Mouse (Mus musculus) skeletal muscle tissue, adult 2 months (tissue): ENCODE data around the gene Cwc15.
A peak's percentile ranks its signal among the peaks of the same experiment; 100 is the strongest.
"Not testable (repeated sequence)": the region's sequence is repeated elsewhere in the genome, so short reads cannot be mapped to it uniquely, and the experiment has no call there.

Experiments
- DNase-seq: peaks from one replicate; pipeline ENCODE4 v3.0.0-alpha.2; 2012; ENCODE audit warnings: low read depth, low spot score

Cwc15 gene

GRCm38 (mm10) chr9:14500023-14500915 lies at the start of gene Cwc15, which contains the start of gene Kdm4d:
TSS of gene Cwc15 (plus strand) at chr9:14500617.
TSS of gene Kdm4d (minus strand) at chr9:14500482.
- DNase-seq = peak; percentile 98

GRCm38 (mm10) chr9:14451120-14451519 lies 49.3 kb upstream of the Cwc15 start:
- not testable (repeated sequence) for DNase-seq

GRCm38 (mm10) chr9:14456320-14456719 lies 44.1 kb upstream of the Cwc15 start:
- no peak for DNase-seq

GRCm38 (mm10) chr9:14462536-14462935 lies 37.9 kb upstream of the Cwc15 start:
- DNase-seq = not testable (repeated sequence)

- not testable (repeated sequence) for DNase-seq
These were observed 36.7 kb upstream of the Cwc15 start for GRCm38 (mm10) chr9:14463668-14464067.

- DNase-seq = no peak
These were observed 1.3 kb upstream of the Cwc15 start for GRCm38 (mm10) chr9:14498896-14499705.

GRCm38 (mm10) chr9:14500916-14501424 lies 553 bp downstream of the Cwc15 start:
- DNase-seq = no peak

GRCm38 (mm10) chr9:14512633-14513445 lies 12.4 kb downstream of the Cwc15 start:
- peak; percentile 24 for DNase-seq

GRCm38 (mm10) chr9:14517296-14517695 lies 16.9 kb downstream of the Cwc15 start:
- no peak for DNase-seq

- DNase-seq = no peak
These were observed 17.7 kb downstream of the Cwc15 start for GRCm38 (mm10) chr9:14518105-14518504.

GRCm38 (mm10) chr9:14520971-14521670 lies 20.7 kb downstream of the Cwc15 start:
- DNase-seq = no peak

- DNase-seq = no peak
These were observed 21.3 kb downstream of the Cwc15 start for GRCm38 (mm10) chr9:14521695-14522094.

GRCm38 (mm10) chr9:14523408-14524043 lies 23.1 kb downstream of the Cwc15 start:
- peak; percentile 84 for DNase-seq

GRCm38 (mm10) chr9:14530004-14530403 lies 29.6 kb downstream of the Cwc15 start:
- no peak for DNase-seq

- no peak for DNase-seq
These were observed 31.9 kb downstream of the Cwc15 start for GRCm38 (mm10) chr9:14532283-14532682.

GRCm38 (mm10) chr9:14533659-14534058 lies 33.2 kb downstream of the Cwc15 start:
- DNase-seq = no peak

GRCm38 (mm10) chr9:14534833-14535456 lies 34.5 kb downstream of the Cwc15 start:
- DNase-seq = no peak

- DNase-seq = no peak
These were observed 43.8 kb downstream of the Cwc15 start for GRCm38 (mm10) chr9:14544034-14544757.
